Mouse (Mus musculus): Measurements from ENCODE around the gene Lamp3. TPM values are rescaled to one million over a fixed set of nuclear protein-coding genes. Genes with fewer than 3 reads are reported as not detected.
"Not testable (repeated sequence)": the region's sequence is repeated elsewhere in the genome, so short reads cannot be mapped to it uniquely, and the experiment has no call there.

Lamp3 gene
- polyA plus RNA-seq, 1 experiment from 2014 or later = not detected

DNA sequence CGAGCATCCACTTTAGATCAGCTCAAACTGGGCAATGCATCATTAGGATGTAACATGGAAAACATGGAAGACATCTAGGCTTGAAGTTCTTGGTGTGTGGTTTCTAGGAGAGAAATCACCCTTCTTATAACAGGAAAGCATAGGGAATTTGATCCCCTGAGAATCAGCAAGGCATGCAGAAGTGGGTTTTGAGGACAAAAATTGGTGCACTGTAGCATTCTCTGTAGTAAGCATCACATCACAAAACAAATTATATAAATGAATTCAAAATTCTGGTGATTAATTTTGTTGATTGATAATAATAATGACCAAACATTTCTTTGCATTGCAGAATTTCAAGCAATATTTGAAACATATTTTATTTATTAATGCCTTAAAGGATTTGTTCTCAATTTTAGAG lies 76.4 kb downstream of the Lamp3 start, which contains the start of gene Olfr171:
Gene Olfr171 (minus strand): TSS at position 101 of the 400 bp plus-strand sequence.
- no peak within 1 kb of the TSS for H3K4me2 ChIP-seq (ENCODE audit: low read length)
- H3K27ac ChIP-seq (replicated peaks in 1 of 2; ENCODE audit: control insufficient read depth in 1 of 2, insufficient read depth in 1 of 2, low read depth in 2 of 2, low read length in 2 of 2) = no peak within 1 kb of the TSS
- no peak for ATAC-seq (ENCODE audit: insufficient number of reproducible peaks, insufficient read depth, low FRiP score, low read depth)
- H3K36me3 ChIP-seq (ENCODE audit: control insufficient read depth, insufficient read depth, low read length) = no peaks in the 10 kb centered on the region
- no peak within 1 kb of the TSS for H3K9ac ChIP-seq (ENCODE audit: low read length)
- WGBS = 80% methylated on average over 1 of the region's 1 CpGs
- H3K9me3 ChIP-seq (ENCODE audit: control insufficient read depth, low read length) = no peaks in the 10 kb centered on the region
- no peaks in the 10 kb centered on the region for H3K27me3 ChIP-seq (ENCODE audit: control insufficient read depth, insufficient read depth, low read length)
- no peaks in the 10 kb centered on the region for H3K4me1 ChIP-seq (ENCODE audit: control insufficient read depth in 2 of 2, insufficient read depth in 2 of 2, low read length in 2 of 2)
- H3K4me3 ChIP-seq (ENCODE audit: control insufficient read depth in 1 of 2, insufficient read depth in 1 of 2, low read depth in 1 of 2, low read length in 2 of 2) = no peak within 1 kb of the TSS

DNA sequence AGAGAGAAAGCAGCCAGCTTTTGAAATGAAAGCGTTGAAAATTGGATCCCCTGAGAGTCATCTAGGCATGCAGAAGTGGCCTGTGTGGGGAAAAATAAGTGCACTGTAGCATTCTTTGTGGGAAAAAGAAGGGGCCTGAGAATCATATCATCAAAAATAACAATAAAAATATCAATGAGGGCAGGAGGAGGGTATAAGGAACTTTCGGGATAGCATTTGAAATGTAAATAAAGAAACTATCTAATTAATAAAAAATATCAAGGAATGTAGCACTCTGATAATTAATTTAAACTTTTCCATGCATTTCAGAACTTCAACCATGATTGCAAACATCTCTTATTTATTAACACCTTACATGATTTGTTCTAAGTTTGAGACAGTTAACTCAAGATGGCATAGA lies 94.4 kb downstream of the Lamp3 start, which contains the start of gene Olfr170:
Gene Olfr170 (minus strand): TSS at position 101 of the 400 bp plus-strand sequence.
- not testable (repeated sequence) for H3K4me2 ChIP-seq (ENCODE audit: low read length); ATAC-seq (ENCODE audit: insufficient number of reproducible peaks, insufficient read depth, low FRiP score, low read depth); H3K9ac ChIP-seq (ENCODE audit: low read length); H3K9me3 ChIP-seq (ENCODE audit: control insufficient read depth, low read length); H3K4me1 ChIP-seq (ENCODE audit: control insufficient read depth in 2 of 2, insufficient read depth in 2 of 2, low read length in 2 of 2); H3K27ac ChIP-seq (replicated peaks in 1 of 2; ENCODE audit: control insufficient read depth in 1 of 2, insufficient read depth in 1 of 2, low read depth in 2 of 2, low read length in 2 of 2); H3K4me3 ChIP-seq (ENCODE audit: control insufficient read depth in 1 of 2, insufficient read depth in 1 of 2, low read depth in 1 of 2, low read length in 2 of 2); H3K36me3 ChIP-seq (ENCODE audit: control insufficient read depth, insufficient read depth, low read length); H3K27me3 ChIP-seq (ENCODE audit: control insufficient read depth, insufficient read depth, low read length)
- 66% methylated on average over 2 of the region's 2 CpGs for WGBS

Other genes with a start within 250 kb of the Lamp3 start
- gene Olfr166, start 222.7 kb downstream of the Lamp3 start, polyA plus RNA-seq (2014; fragmentation: Nextera tagmentation; extraction: Ambion mirVana) = not detected in 2 replicates
- not detected in 2 replicates for gene Olfr167, start 184.1 kb downstream of the Lamp3 start, polyA plus RNA-seq (2014; fragmentation: Nextera tagmentation; extraction: Ambion mirVana)
- gene Olfr168, start 170.8 kb downstream of the Lamp3 start, polyA plus RNA-seq (2014; fragmentation: Nextera tagmentation; extraction: Ambion mirVana) = not detected in 2 replicates
- not detected in 2 replicates for gene Olfr169, start 134.6 kb downstream of the Lamp3 start, polyA plus RNA-seq (2014; fragmentation: Nextera tagmentation; extraction: Ambion mirVana)
- gene Olfr170, start 94.5 kb downstream of the Lamp3 start, polyA plus RNA-seq (2014; fragmentation: Nextera tagmentation; extraction: Ambion mirVana) = not detected in 2 replicates
- gene Olfr171, start 76.5 kb downstream of the Lamp3 start, polyA plus RNA-seq (2014; fragmentation: Nextera tagmentation; extraction: Ambion mirVana) = not detected in 2 replicates
- gene B3gnt5, start 53.8 kb upstream of the Lamp3 start, polyA plus RNA-seq (2014; fragmentation: Nextera tagmentation; extraction: Ambion mirVana) = 12.7 and 13.8 TPM in 2 replicates